Mouse (Mus musculus) liver, adult 2 months (tissue): ENCODE results near the gene Sp2. TPM values are rescaled to one million over a fixed set of nuclear protein-coding genes. Genes with fewer than 3 reads are reported as not detected.

Experiments
- DNase-seq: peaks from one replicate; pipeline ENCODE4 v3.0.0-alpha.2; 2011; ENCODE audit warnings: low read depth, low spot score; ENCODE audit errors: extremely low read depth
- H3K27ac ChIP-seq: fragments of 200-500 bp; replicated peaks from 2 replicates; pipeline ENCODE4 v1.5.1; 2012; ENCODE audit warnings: low read depth, mild to moderate bottlenecking, control low read depth, inconsistent platforms, low read length; ENCODE audit not compliant: insufficient read depth
- H3K27me3 ChIP-seq: fragments of 200-500 bp; 2 replicates; pipeline ENCODE4 v1.6.1; 2012; ENCODE audit warnings: mild to moderate bottlenecking, moderate library complexity, low read length, inconsistent platforms; ENCODE audit not compliant: control insufficient read depth, insufficient read depth
- H3K36me3 ChIP-seq: fragments of 200-500 bp; 2 replicates; pipeline ENCODE4 v1.6.1; 2012; ENCODE audit warnings: low read length, inconsistent platforms; ENCODE audit not compliant: control insufficient read depth, insufficient read depth
- H3K4me1 ChIP-seq: fragments of 200-500 bp; 2 replicates; pipeline ENCODE4 v1.6.1; 2011; ENCODE audit warnings: low read length; ENCODE audit not compliant: control insufficient read depth, insufficient read depth
- H3K4me3 ChIP-seq: fragments of 200-500 bp; 2 replicates; pipeline ENCODE4 v1.5.1; 2011; ENCODE audit warnings: low read depth, mild to moderate bottlenecking, control low read depth, low read length, moderate library complexity; ENCODE audit not compliant: insufficient read depth
- H3K79me2 ChIP-seq: fragments of 200-500 bp; 2 replicates; pipeline ENCODE4 v1.6.1; 2012; ENCODE audit warnings: inconsistent platforms, mild to moderate bottlenecking, low read length, moderate library complexity; ENCODE audit not compliant: control insufficient read depth, insufficient read depth
- H3K9ac ChIP-seq: fragments of 200-500 bp; 2 replicates; pipeline ENCODE4 v1.6.1; 2012; ENCODE audit warnings: low read depth, mild to moderate bottlenecking, control low read depth, inconsistent platforms, low read length
- CTCF ChIP-seq: fragments of 200-500 bp; IDR thresholded peaks from 2 replicates; pipeline ENCODE4 v1.5.1; 2011; ENCODE audit warnings: low read depth, low read length, control low read depth
- POLR2A ChIP-seq: fragments of 200-500 bp; IDR thresholded peaks from 2 replicates; pipeline ENCODE4 v1.6.1; 2011; ENCODE audit warnings: low read length, control low read depth; ENCODE audit not compliant: insufficient read depth; ENCODE audit errors: extremely low read depth
- WGBS: fragments of 180-500 bp; shearing (Covaris S2); methylation state at CpG from one replicate; pipeline ENCODE4 v1.1.7; 2018; 5-methylcytosine and 5-hydroxymethylcytosine counted together
- polyA plus RNA-seq: library from polyadenylated mRNA; depleted of rRNA; stranded (reverse); fragments of >200 nt; gene quantifications from 2 replicates; pipeline ENCODE4 v1.2.3, GENCODE M21; 2012
- total RNA-seq: library from RNA; depleted of rRNA; stranded (reverse); fragments of >200 nt; gene quantifications from 2 replicates; pipeline ENCODE4 v1.2.3, GENCODE M21; 2014

Sp2 gene
- total and polyA plus RNA-seq, 2 experiments, result 0.28 to 3.8 TPM

GRCm38 (mm10) chr11:96966914-96967543 is 15.7 kb downstream of the Sp2 start:
- peak; percentile 91 for DNase-seq
- Histone ChIP-seq H3K79me2 (peaks cover 3% of the 10 kb centered on the region; the same call in 1 of the 2 replicates), H3K27ac (peak overlapping the region; percentile 77), H3K4me3 (peak overlapping the region; percentile 45), H3K27me3 (no peaks in the 10 kb centered on the region), H3K9ac (peak overlapping the region; percentile 29), H3K4me1 (peaks cover 20% of the 10 kb centered on the region), H3K36me3 (no peaks in the 10 kb centered on the region; the same call in 1 of the 2 replicates)
- under 1% methylated on average over 13 of the region's 13 CpGs for WGBS
- TF ChIP-seq POLR2A (no peak), CTCF (no peak)

- 68% methylated on average over 3 of the region's 3 CpGs for WGBS
- no peak overlapping the region for H3K9ac ChIP-seq
- peaks cover 20% of the 10 kb centered on the region for H3K4me1 ChIP-seq
These were observed 16.6 kb downstream of the Sp2 start for GRCm38 (mm10) chr11:96966172-96966571.

GRCm38 (mm10) chr11:96963580-96963979 is 19.2 kb downstream of the Sp2 start:
- TF ChIP-seq CTCF (peak; percentile 94), POLR2A (no peak)
- 5% methylated on average over 8 of the region's 8 CpGs for WGBS
- no peak overlapping the region for H3K27ac ChIP-seq
- no peaks in the 10 kb centered on the region; the same call in 1 of the 2 replicates for H3K36me3 ChIP-seq
- H3K9ac ChIP-seq, result no peak overlapping the region
- no peak overlapping the region for H3K4me3 ChIP-seq
- peak; percentile 71 for DNase-seq
- no peaks in the 10 kb centered on the region for H3K27me3 ChIP-seq
- peaks cover 8% of the 10 kb centered on the region for H3K4me1 ChIP-seq
- H3K79me2 ChIP-seq, result no peaks in the 10 kb centered on the region

More at GRCm38 (mm10) chr11:96966172-96966571, 16.6 kb downstream of the Sp2 start:
- Histone ChIP-seq H3K27ac (0 out of 2 replicates have a peak overlapping the region, but pooled peaks have one; percentile 31), H3K4me3 (no peak overlapping the region), H3K27me3 (no peaks in the 10 kb centered on the region), H3K36me3 (no peaks in the 10 kb centered on the region; the same call in 1 of the 2 replicates), H3K79me2 (peaks cover 3% of the 10 kb centered on the region; the same call in 1 of the 2 replicates)
- DNase-seq, result no peak
- TF ChIP-seq CTCF, result no peak

- Histone ChIP-seq H3K4me3 (no peak overlapping the region), H3K27me3 (no peaks in the 10 kb centered on the region), H3K36me3 (peaks cover 2% of the 10 kb centered on the region; the same call in 1 of the 2 replicates), H3K9ac (no peak overlapping the region), H3K4me1 (no peaks in the 10 kb centered on the region), H3K79me2 (no peaks in the 10 kb centered on the region), H3K27ac (no peak overlapping the region)
- TF ChIP-seq POLR2A, result no peak
- no peak for TF ChIP-seq CTCF
- no peak for DNase-seq
- WGBS, result 96% methylated on average over 10 of the region's 10 CpGs
These were observed 25.5 kb downstream of the Sp2 start for GRCm38 (mm10) chr11:96957061-96957805.

- Histone ChIP-seq H3K9ac (no peak overlapping the region), H3K36me3 (peaks cover 2% of the 10 kb centered on the region; the same call in 1 of the 2 replicates), H3K4me1 (no peaks in the 10 kb centered on the region), H3K27ac (no peak overlapping the region), H3K79me2 (no peaks in the 10 kb centered on the region), H3K4me3 (no peak overlapping the region), H3K27me3 (no peaks in the 10 kb centered on the region)
- 82% methylated on average over 20 of the region's 20 CpGs for WGBS
- TF ChIP-seq POLR2A, result no peak
- 0 out of 2 replicates have a peak, but pooled peaks have one; percentile 10 for TF ChIP-seq CTCF
- DNase-seq, result no peak
These were observed 26.6 kb downstream of the Sp2 start for GRCm38 (mm10) chr11:96956009-96956724.
